Mouse (Mus musculus) G1E-ER4 (cell line): Measurements from ENCODE around the gene Tmem231. TPM values are rescaled to one million over a fixed set of nuclear protein-coding genes. Genes with fewer than 3 reads are reported as not detected.

Source experiments
- GATA1 ChIP-seq: IDR thresholded peaks from one replicate; pipeline ENCODE4 v1.8.0; 2012; ENCODE audit warnings: low read length, inconsistent platforms
- polyA plus RNA-seq: library from polyadenylated mRNA; stranded (reverse); fragments of >175 nt; gene quantifications from 2 replicates; pipeline ENCODE4 v1.2.3, GENCODE M21; 2012

Tmem231 gene
- polyA plus RNA-seq, 1 experiment = 3.0 TPM

GRCm38 (mm10) chr8:111957231-111957630 is 23.6 kb upstream of the Tmem231 start:
- no peak for TF ChIP-seq GATA1

DNA sequence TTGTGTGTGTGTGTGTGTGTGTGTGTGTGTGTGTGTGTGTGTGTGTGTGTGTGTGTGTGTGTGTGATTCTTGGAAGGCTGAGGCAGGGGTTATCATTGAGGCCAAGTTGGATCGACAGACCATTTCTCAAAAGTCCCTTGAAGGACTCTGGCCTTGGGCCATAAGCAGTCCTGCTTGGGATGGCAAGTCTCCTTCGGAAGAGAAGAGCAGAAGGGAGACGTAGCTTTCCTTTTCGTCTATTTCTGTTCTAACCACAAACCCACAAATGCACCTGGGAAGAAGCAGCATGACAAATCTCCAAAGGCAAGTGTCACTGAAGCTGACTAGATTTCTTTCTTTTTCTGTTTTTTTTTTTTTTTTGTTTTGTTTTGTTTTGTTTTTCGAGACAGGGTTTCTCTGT is 22.2 kb upstream of the Tmem231 start:
- TF ChIP-seq GATA1 = no peak

GRCm38 (mm10) chr8:111954844-111955594 is 21.3 kb upstream of the Tmem231 start:
- no peak for TF ChIP-seq GATA1

GRCm38 (mm10) chr8:111951936-111952335 is 18.3 kb upstream of the Tmem231 start:
- TF ChIP-seq GATA1 = no peak

DNA sequence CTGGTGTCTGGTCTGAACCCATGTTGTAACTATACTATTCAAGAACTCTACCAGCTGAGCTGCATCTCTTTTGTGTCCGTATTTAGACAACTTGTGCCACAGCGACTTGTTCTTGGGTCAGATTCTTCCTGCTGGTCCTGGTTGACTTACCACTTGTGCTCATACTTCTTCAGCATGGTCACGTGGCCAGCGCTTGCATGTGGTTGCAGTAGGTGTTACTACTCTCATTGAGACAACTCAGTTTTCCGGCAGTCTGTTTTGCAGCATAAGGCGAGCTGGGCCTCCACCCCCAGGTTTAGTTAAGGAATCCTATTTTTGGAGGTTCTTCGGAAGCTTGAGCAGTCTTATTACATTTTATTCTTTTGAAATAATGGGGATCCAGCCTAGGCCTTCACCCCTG is 17.6 kb upstream of the Tmem231 start:
- TF ChIP-seq GATA1 = no peak

- no peak for TF ChIP-seq GATA1
These were observed 17.2 kb upstream of the Tmem231 start for GRCm38 (mm10) chr8:111950846-111951245.

GRCm38 (mm10) chr8:111947954-111948353 is 14.3 kb upstream of the Tmem231 start:
- no peak for TF ChIP-seq GATA1

GRCm38 (mm10) chr8:111947144-111947543 is 13.5 kb upstream of the Tmem231 start:
- no peak for TF ChIP-seq GATA1

DNA sequence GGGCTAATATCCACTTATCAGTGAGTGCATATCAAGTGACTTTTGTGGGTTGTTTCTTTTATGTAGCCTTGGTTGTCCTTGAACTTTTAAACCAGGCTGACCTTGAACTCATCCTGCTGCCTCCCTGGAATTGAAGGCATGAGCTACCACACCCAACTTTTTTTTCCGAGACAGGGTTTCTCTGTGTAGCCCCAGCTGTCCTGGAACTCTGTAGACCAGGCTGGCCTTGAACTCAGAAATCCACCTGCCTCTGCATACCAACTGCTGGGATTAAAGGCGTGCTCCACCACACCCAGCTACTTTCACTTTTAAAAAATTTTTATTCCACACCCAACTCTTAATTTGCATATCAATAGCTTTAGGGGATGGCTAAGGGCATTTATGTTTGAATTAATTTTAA is 9.9 kb upstream of the Tmem231 start:
- TF ChIP-seq GATA1 = no peak

GRCm38 (mm10) chr8:111941101-111941454 is 7.4 kb upstream of the Tmem231 start:
- TF ChIP-seq GATA1 = no peak

GRCm38 (mm10) chr8:111940171-111941100 is 6.8 kb upstream of the Tmem231 start, which contains the start of gene Gabarapl2:
Gabarapl2 (plus strand) TSS chr8:111940703.
- TF ChIP-seq GATA1 = no peak

- TF ChIP-seq GATA1 = no peak
These were observed 5.9 kb upstream of the Tmem231 start for GRCm38 (mm10) chr8:111939516-111940142.

DNA sequence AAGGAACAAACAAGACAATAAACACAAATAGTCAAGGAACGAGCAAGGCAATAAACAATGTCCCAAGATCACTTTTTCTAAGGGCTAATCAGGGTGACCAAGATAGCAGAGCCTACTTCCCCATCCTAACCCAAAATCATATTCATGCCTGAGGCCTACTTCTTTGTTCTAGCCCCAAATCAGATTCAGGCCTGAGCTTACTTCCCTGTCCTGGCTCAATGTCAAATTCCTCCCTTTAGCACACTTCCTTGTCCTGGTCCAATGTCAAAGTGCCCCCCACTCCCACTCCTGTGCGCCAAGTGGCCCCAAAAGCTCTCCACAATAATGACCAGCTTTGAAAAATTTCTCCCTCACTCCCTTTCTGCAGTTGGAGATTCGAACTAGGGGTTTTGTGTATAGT is 3.5 kb upstream of the Tmem231 start:
- no peak for TF ChIP-seq GATA1

DNA sequence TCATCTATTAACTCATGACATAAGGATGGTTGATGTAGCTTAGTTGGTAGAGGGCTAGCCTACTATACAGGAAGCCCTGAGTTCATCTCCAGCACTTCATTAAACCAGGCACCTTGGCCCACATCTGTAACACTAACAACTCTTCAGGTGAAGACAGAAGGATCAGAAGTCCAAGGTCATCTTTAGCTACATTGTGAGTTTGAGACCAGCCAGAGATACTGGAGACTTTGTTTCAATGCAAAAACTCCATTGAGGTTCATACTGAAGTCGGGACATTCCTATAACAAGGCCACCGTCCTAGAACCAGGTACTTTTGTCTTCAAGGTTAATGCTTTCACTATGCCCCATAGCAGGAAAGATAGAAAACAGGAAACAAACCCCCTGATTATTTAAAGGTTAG is 520 bp upstream of the Tmem231 start:
- no peak for TF ChIP-seq GATA1

DNA sequence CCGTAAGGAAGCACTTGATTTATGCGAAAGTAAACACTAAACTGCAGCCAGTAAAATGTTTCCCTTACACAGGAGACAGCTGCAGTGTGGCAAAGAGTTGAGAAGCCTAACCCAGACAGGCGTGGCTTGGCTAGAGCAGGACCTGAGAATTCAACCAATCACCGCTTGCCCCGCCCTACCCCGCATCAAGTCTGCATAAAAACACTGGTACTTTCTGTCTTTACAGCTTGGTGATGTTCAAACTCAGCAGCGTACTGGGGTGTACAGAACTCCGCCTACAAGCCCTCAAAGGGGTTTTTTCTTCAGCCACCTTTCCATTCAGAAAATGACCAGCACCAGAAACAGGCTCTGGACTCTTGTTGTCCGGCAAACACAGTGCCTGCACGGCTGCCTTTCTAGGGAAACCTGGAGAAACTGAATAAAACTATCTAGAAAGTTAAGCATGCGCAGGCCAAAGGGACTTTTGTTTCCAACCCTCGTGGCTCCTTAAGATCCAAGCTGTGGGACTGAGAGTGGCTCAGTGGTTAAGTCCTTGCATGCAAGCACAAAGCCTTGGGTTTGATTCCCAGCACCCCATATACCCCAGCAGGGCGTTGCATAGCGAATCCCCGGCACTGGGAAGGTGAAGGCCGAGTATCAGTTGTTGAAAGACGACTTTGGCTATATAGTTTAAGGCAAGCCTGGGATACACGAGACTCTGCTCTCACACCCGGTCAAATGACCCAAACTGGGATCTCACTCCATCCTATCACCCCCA is 923 bp downstream of the Tmem231 start:
- no peak for TF ChIP-seq GATA1
